Mouse (Mus musculus): ENCODE measurements around the gene Ppp4r4. TPM values are rescaled to one million over a fixed set of nuclear protein-coding genes. Genes with fewer than 3 reads are reported as not detected.

Ppp4r4 gene
- polyA plus RNA-seq, 1 experiment from 2014 or later, result 2.2 TPM

DNA sequence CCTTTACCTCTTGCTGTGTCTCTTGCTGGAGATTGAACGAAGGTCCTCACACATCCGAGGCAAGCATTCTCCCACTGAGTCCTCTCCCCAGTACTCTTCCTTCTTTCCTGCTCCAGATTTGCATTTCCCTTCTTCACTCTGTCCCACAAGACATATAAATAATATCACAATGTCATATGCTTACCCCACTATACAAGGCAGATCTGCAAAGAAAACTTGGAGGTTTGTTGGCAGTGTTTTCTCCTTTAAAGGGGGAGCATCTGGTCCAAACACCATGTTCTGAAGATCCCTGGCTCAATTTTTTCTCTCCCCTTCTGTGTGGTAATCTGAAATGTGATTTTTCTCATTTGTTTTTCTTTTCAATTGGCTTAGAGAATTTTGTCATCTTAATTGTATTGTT lies 102.3 kb downstream of the Ppp4r4 start:
- Histone ChIP-seq H3K36me3 (ENCODE audit: control insufficient read depth, insufficient read depth, low read length) (no peaks in the 10 kb centered on the region), H3K27me3 (replicated peaks; ENCODE audit: control insufficient read depth, insufficient read depth, low read length) (no peaks in the 10 kb centered on the region), H3K9ac (ENCODE audit: low read length) (no peak overlapping the region), H3K9me3 (replicated peaks; ENCODE audit: control insufficient read depth, low read length) (no peaks in the 10 kb centered on the region), H3K4me1 (ENCODE audit: control insufficient read depth, insufficient read depth, low read length) (no peaks in the 10 kb centered on the region), H3K4me3 (ENCODE audit: low read depth, low read length) (no peak overlapping the region), H3K27ac (ENCODE audit: low read depth, low read length) (no peak overlapping the region), H3K4me2 (ENCODE audit: low read length) (no peak overlapping the region)
- 70% methylated on average over 2 of the region's 2 CpGs for WGBS
- no peak for DNase-seq (ENCODE audit: low spot score)
- no peak for ATAC-seq

DNA sequence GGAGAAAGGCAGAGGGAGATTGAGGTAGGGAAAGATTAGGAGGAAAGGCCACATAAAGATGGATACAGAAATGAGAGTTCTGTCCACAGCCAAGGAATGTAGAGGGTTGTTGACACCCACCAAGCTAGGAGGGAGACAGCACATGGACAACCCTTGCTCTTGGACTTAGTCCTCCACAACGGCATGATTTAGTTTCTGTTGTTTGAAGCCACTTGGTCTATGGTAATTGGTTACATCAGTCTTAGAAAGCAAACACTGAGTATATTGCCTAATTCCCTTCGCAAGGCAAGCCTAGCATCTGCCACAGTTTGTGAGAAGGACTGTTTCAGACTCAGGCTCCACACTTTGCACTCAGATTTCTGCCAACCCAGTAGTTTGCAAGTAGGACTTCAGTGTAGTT lies 103.8 kb downstream of the Ppp4r4 start:
- Histone ChIP-seq H3K4me1 (ENCODE audit: control insufficient read depth, insufficient read depth, low read length) (no peaks in the 10 kb centered on the region), H3K27ac (ENCODE audit: low read depth, low read length) (no peak overlapping the region), H3K4me3 (ENCODE audit: low read depth, low read length) (no peak overlapping the region), H3K9ac (ENCODE audit: low read length) (no peak overlapping the region), H3K4me2 (ENCODE audit: low read length) (no peak overlapping the region), H3K27me3 (replicated peaks; ENCODE audit: control insufficient read depth, insufficient read depth, low read length) (no peaks in the 10 kb centered on the region), H3K36me3 (ENCODE audit: control insufficient read depth, insufficient read depth, low read length) (no peaks in the 10 kb centered on the region), H3K9me3 (replicated peaks; ENCODE audit: control insufficient read depth, low read length) (no peaks in the 10 kb centered on the region)
- DNase-seq (ENCODE audit: low spot score), result no peak
- no peak for ATAC-seq
- 92% methylated on average over 2 of the region's 2 CpGs for WGBS

DNA sequence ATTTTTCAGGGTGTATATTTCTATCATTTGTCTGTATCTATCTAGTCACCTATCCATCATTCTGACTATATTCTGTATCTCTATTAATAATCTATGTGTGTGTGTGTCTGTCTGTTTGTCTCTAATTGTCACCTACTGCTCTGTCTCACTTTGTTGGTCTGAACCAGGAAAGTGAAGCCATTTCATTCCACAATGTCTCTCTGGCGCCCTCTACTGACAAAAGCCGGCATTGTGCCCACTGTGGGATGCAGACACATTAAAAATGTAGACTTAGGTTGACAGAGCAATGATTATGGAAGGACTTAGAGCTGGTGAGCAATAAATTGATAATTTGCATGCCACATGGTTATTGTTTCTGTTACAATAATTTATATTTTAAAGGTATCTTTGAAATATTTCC lies 111.3 kb downstream of the Ppp4r4 start:
- peak; percentile 52 for ATAC-seq
- 0% methylated on average over 2 of the region's 2 CpGs for WGBS
- H3K4me2 ChIP-seq (ENCODE audit: low read length), result no peak overlapping the region
- H3K27me3 ChIP-seq (replicated peaks; ENCODE audit: control insufficient read depth, insufficient read depth, low read length), result no peaks in the 10 kb centered on the region
- no peak overlapping the region for H3K27ac ChIP-seq (ENCODE audit: low read depth, low read length)
- peak; percentile 85 for DNase-seq (ENCODE audit: low spot score)
- H3K9me3 ChIP-seq (replicated peaks; ENCODE audit: control insufficient read depth, low read length), result no peaks in the 10 kb centered on the region
- H3K9ac ChIP-seq (ENCODE audit: low read length), result no peak overlapping the region
- H3K36me3 ChIP-seq (ENCODE audit: control insufficient read depth, insufficient read depth, low read length), result no peaks in the 10 kb centered on the region
- H3K4me1 ChIP-seq (ENCODE audit: control insufficient read depth, insufficient read depth, low read length), result no peaks in the 10 kb centered on the region
- H3K4me3 ChIP-seq (ENCODE audit: low read depth, low read length), result no peak overlapping the region

DNA sequence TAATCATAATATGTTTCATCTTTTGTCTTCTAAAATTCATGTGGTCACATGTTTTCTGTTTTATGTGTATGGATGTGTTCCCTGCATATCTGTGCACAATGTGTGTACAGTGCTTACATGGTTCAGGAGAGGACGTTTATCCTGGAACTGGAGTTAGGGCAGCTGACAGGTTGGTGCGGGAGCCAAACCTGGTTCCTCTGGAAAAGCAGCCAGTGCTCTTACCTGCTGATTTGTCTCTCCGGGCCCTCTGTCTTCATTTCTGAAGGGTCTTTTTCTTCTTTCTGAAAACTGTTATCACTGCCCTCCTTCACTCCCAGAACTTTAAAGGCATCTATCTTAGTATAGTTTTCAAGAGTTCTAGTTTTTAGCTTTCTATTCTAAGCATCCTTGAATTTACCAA lies 111.7 kb downstream of the Ppp4r4 start:
- Histone ChIP-seq H3K36me3 (ENCODE audit: control insufficient read depth, insufficient read depth, low read length) (no peaks in the 10 kb centered on the region), H3K4me1 (ENCODE audit: control insufficient read depth, insufficient read depth, low read length) (no peaks in the 10 kb centered on the region), H3K27ac (ENCODE audit: low read depth, low read length) (no peak overlapping the region), H3K9ac (ENCODE audit: low read length) (no peak overlapping the region), H3K4me3 (ENCODE audit: low read depth, low read length) (no peak overlapping the region), H3K9me3 (replicated peaks; ENCODE audit: control insufficient read depth, low read length) (no peaks in the 10 kb centered on the region), H3K4me2 (ENCODE audit: low read length) (no peak overlapping the region), H3K27me3 (replicated peaks; ENCODE audit: control insufficient read depth, insufficient read depth, low read length) (no peaks in the 10 kb centered on the region)
- WGBS, result 81% methylated on average over 3 of the region's 3 CpGs
- DNase-seq (ENCODE audit: low spot score) (no peak), ATAC-seq (no peak)

DNA sequence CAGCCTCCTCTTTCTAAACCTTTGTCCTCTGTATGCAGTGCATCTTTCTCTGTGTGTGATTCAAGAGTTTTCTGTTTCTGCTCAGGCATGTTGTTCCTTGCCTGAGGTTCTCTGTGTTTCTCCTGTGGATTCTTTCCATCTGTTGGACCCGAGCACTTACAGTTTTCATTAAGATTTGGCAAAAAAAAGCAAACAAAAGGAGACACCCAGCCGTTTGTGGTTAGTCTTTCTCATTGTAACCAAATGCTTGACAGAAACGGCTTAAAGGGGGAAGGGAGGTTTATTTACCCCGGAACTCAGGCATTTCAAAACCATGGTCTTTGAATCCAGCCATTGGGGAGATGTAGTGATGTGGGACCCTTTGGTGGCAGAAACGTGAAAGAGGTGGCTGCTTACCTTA lies 112.5 kb downstream of the Ppp4r4 start:
- WGBS, result 28% methylated on average over 5 of the region's 5 CpGs
- H3K9me3 ChIP-seq (replicated peaks; ENCODE audit: control insufficient read depth, low read length), result no peaks in the 10 kb centered on the region
- ATAC-seq (no peak), DNase-seq (ENCODE audit: low spot score) (no peak)
- no peaks in the 10 kb centered on the region for H3K36me3 ChIP-seq (ENCODE audit: control insufficient read depth, insufficient read depth, low read length)
- H3K27ac ChIP-seq (ENCODE audit: low read depth, low read length), result no peak overlapping the region
- no peaks in the 10 kb centered on the region for H3K27me3 ChIP-seq (replicated peaks; ENCODE audit: control insufficient read depth, insufficient read depth, low read length)
- no peak overlapping the region for H3K9ac ChIP-seq (ENCODE audit: low read length)
- H3K4me3 ChIP-seq (ENCODE audit: low read depth, low read length), result no peak overlapping the region
- no peaks in the 10 kb centered on the region for H3K4me1 ChIP-seq (ENCODE audit: control insufficient read depth, insufficient read depth, low read length)
- H3K4me2 ChIP-seq (ENCODE audit: low read length), result no peak overlapping the region

DNA sequence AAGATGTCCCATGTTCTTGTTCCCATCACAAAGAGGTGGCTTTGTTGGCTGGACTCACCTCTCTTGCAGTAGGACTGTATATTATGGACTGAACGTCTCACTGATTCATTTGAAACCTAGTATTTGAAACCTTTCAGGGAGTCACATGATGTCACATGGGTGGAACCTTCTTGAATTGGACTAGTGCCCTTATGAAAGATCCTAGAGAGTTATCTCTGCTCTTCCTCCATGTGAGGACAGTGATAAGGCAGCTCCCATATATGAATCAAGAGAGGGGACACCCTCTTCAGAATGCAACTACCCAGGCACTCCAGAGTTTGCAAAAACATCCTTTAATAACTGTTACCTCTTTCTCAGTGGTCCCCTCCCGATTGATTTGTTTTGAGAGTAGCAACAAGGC lies 114.2 kb downstream of the Ppp4r4 start:
- no peak for ATAC-seq
- H3K4me3 ChIP-seq (ENCODE audit: low read depth, low read length), result no peak overlapping the region
- WGBS, result 85% methylated on average over 2 of the region's 2 CpGs

DNA sequence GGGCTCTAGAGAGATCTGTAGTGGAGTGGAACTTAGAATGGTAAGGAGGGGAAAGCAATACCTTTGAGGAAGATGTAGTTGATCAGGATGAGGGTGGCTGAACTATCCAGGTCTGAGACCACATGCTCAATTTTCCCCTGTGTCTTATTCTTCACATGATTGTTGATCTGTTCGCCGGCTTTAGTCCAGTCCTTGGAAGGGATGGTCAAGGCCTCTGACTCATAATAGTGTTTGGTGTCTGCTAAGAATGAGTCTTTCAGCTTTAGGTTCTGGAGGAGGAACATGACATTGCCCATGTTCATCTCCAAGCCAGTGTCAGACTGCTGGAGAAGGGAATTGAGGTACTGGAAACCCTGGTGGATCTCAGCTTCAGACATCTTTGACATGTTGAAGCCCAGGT lies 121.8 kb downstream of the Ppp4r4 start:
- H3K27ac ChIP-seq (ENCODE audit: low read depth, low read length), result no peak overlapping the region
- no peaks in the 10 kb centered on the region for H3K36me3 ChIP-seq (ENCODE audit: control insufficient read depth, insufficient read depth, low read length)
- DNase-seq (ENCODE audit: low spot score) (no peak), ATAC-seq (no peak)
- H3K4me1 ChIP-seq (ENCODE audit: control insufficient read depth, insufficient read depth, low read length), result no peaks in the 10 kb centered on the region
- 96% methylated on average over 2 of the region's 2 CpGs for WGBS
- H3K9me3 ChIP-seq (replicated peaks; ENCODE audit: control insufficient read depth, low read length), result no peaks in the 10 kb centered on the region
- no peak overlapping the region for H3K4me2 ChIP-seq (ENCODE audit: low read length)
- H3K4me3 ChIP-seq (ENCODE audit: low read depth, low read length), result no peak overlapping the region
- no peaks in the 10 kb centered on the region for H3K27me3 ChIP-seq (replicated peaks; ENCODE audit: control insufficient read depth, insufficient read depth, low read length)
- no peak overlapping the region for H3K9ac ChIP-seq (ENCODE audit: low read length)

More for the DNA sequence above, 114.2 kb downstream of the Ppp4r4 start:
- H3K4me2 ChIP-seq (ENCODE audit: low read length), result no peak overlapping the region
- no peaks in the 10 kb centered on the region for H3K4me1 ChIP-seq (ENCODE audit: control insufficient read depth, insufficient read depth, low read length)
- DNase-seq (ENCODE audit: low spot score), result no peak
- no peaks in the 10 kb centered on the region for H3K9me3 ChIP-seq (replicated peaks; ENCODE audit: control insufficient read depth, low read length)
- H3K27ac ChIP-seq (ENCODE audit: low read depth, low read length), result no peak overlapping the region
- H3K36me3 ChIP-seq (ENCODE audit: control insufficient read depth, insufficient read depth, low read length), result no peaks in the 10 kb centered on the region
- H3K9ac ChIP-seq (ENCODE audit: low read length), result no peak overlapping the region
- H3K27me3 ChIP-seq (replicated peaks; ENCODE audit: control insufficient read depth, insufficient read depth, low read length), result no peaks in the 10 kb centered on the region

DNA sequence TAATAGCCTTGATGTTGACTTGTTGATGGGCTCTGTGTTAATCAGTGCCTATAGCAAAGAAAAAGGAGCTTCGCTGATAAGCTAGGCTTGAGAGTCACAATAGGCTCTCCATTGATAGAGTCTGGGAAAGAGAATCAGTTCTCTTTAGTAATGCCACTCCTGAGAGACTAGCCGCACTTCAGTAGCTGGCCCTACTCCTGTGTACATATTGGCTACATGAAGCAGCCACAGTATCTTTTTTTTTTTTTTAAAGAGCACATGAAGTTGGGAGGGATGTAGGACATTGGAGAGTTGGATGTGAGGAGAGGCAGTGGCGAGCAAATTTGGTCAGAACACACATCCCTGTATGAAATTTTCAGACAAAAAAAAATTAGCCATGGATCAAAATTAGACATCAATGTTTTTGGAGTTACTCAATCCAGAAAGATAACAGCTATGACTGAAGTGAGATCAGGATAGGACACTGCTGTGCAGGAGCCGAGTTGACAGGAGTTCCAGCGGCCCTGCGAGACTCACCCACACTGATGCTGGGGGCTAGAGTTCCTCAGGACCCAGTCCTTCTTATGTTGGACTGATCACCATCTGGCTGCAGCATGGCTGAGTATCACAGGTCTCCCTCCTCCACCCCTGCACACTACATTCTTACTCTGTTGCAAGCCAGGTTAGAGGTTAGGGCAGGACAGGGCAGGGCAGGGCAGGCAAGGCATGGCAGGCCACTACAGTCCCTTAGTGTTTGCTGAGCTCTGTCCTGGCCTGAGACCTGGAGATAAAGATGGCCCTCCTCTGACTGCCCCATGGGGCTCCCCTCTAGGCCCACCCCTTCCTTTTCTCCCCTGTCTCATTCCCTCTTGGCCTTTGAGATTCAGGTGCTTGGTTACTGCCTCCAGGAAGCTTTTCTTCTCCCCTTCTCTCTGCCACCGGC lies 123.3 kb downstream of the Ppp4r4 start:
- no peaks in the 10 kb centered on the region for H3K4me1 ChIP-seq (ENCODE audit: control insufficient read depth, insufficient read depth, low read length)
- DNase-seq (ENCODE audit: low spot score), result no peak
- ATAC-seq, result no peak

DNA sequence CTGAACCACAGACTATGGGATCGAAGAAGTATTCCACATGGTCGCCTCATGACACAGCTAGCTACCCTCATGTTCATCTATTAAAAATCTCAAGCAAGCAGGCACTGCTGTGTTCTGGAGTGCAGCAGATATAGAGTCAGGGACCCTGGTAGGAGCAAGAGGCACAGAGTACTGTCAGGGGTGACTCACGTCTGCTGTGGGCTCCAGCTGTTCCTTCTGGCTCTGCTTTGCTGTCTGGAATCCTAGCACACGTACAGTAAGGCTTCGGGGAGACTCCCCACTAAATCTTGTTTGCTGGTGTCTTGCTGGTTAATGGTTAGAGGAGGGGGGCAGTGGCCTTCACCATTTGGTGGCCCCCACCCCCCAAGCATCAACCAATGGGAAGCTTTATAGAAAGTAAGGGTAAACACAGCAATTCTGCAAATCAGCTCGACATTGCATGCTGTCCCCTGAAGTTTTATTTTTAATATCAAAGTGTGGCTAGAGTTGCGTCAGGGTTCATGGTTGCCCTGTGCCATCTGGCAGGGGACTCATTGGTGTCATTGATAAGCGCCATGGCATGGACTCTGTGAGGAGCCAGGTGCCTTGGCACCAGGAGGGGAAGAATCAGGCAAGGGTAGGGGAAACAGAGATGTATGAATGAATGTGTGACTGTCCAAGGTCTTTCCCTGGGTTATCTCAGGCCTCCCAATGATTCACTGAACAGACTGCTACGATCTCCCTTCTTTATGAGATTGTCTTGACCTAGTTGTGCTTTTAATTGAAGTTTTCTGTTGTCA lies 125.0 kb downstream of the Ppp4r4 start, which contains the start of gene Serpina6:
Serpina6 (minus strand) TSS at position 365 of the 779 bp plus-strand sequence.
- no peak within 1 kb of the TSS for H3K27ac ChIP-seq (ENCODE audit: low read depth, low read length)
- H3K36me3 ChIP-seq (ENCODE audit: control insufficient read depth, insufficient read depth, low read length), result no peaks in the 10 kb centered on the region
- no peaks in the 10 kb centered on the region for H3K27me3 ChIP-seq (replicated peaks; ENCODE audit: control insufficient read depth, insufficient read depth, low read length)
- no peaks in the 10 kb centered on the region for H3K9me3 ChIP-seq (replicated peaks; ENCODE audit: control insufficient read depth, low read length)
- WGBS, result 83% methylated on average over 9 of the region's 9 CpGs
- DNase-seq (ENCODE audit: low spot score) (no peak), ATAC-seq (no peak)
- no peak within 1 kb of the TSS for H3K4me2 ChIP-seq (ENCODE audit: low read length)
- no peak within 1 kb of the TSS for H3K9ac ChIP-seq (ENCODE audit: low read length)
- H3K4me3 ChIP-seq (ENCODE audit: low read depth, low read length), result no peak within 1 kb of the TSS
- no peaks in the 10 kb centered on the region for H3K4me1 ChIP-seq (ENCODE audit: control insufficient read depth, insufficient read depth, low read length)

More for the DNA sequence above, 123.3 kb downstream of the Ppp4r4 start:
- Histone ChIP-seq H3K27ac (ENCODE audit: low read depth, low read length) (no peak overlapping the region), H3K36me3 (ENCODE audit: control insufficient read depth, insufficient read depth, low read length) (no peaks in the 10 kb centered on the region), H3K9me3 (replicated peaks; ENCODE audit: control insufficient read depth, low read length) (no peaks in the 10 kb centered on the region), H3K9ac (ENCODE audit: low read length) (no peak overlapping the region), H3K4me2 (ENCODE audit: low read length) (no peak overlapping the region), H3K27me3 (replicated peaks; ENCODE audit: control insufficient read depth, insufficient read depth, low read length) (no peaks in the 10 kb centered on the region), H3K4me3 (ENCODE audit: low read depth, low read length) (no peak overlapping the region)
- 87% methylated on average over 7 of the region's 7 CpGs for WGBS
